Mouse (Mus musculus) kidney, adult 2 months (tissue): ENCODE results near the gene Pyroxd1. TPM values are rescaled to one million over a fixed set of nuclear protein-coding genes. Genes with fewer than 3 reads are reported as not detected.
A peak's percentile ranks its signal among the peaks of the same experiment; 100 is the strongest.

Experiments
- DNase-seq: peaks from one replicate; pipeline ENCODE4 v3.0.0; 2021
- H3K27ac ChIP-seq: fragments of 200-500 bp; 2 replicates; pipeline ENCODE4 v1.5.1; 2012; ENCODE audit warnings: low read depth, low read length, control low read depth, inconsistent platforms; ENCODE audit not compliant: insufficient read depth
- H3K27me3 ChIP-seq: fragments of 200-500 bp; replicated peaks from 2 replicates; pipeline ENCODE4 v1.6.1; 2012; ENCODE audit warnings: mild to moderate bottlenecking, moderate library complexity, low read length, inconsistent platforms; ENCODE audit not compliant: control insufficient read depth, insufficient read depth
- H3K36me3 ChIP-seq: fragments of 200-500 bp; 2 replicates; pipeline ENCODE4 v1.6.1; 2012; ENCODE audit warnings: mild to moderate bottlenecking, moderate library complexity, low read length, inconsistent platforms; ENCODE audit not compliant: control insufficient read depth, insufficient read depth
- H3K4me1 ChIP-seq: fragments of 200-500 bp; 2 replicates; pipeline ENCODE4 v1.6.1; 2011; ENCODE audit warnings: low read length; ENCODE audit not compliant: control insufficient read depth, insufficient read depth
- H3K4me3 ChIP-seq: fragments of 200-500 bp; 2 replicates; pipeline ENCODE4 v1.5.1; 2011; ENCODE audit warnings: mild to moderate bottlenecking, low read depth, low read length, control low read depth; ENCODE audit not compliant: insufficient read depth
- CTCF ChIP-seq: fragments of 200-500 bp; conservative IDR thresholded peaks from 2 replicates; pipeline ENCODE4 v1.5.1; 2011; ENCODE audit warnings: low read depth, mild to moderate bottlenecking, control low read depth, low read length, moderate library complexity, mixed read lengths; ENCODE audit not compliant: insufficient read depth, insufficient read length
- POLR2A ChIP-seq: fragments of 200-500 bp; IDR thresholded peaks from one replicate; pipeline ENCODE4 v1.6.1; 2011; ENCODE audit warnings: low read depth, low read length, control low read depth
- WGBS: fragments of 180-500 bp; shearing (Covaris S2); methylation state at CpG from one replicate; pipeline ENCODE4 v1.1.7; 2018; 5-methylcytosine and 5-hydroxymethylcytosine counted together
- polyA plus RNA-seq: library from polyadenylated mRNA; depleted of rRNA; stranded (reverse); fragments of >200 nt; gene quantifications from 2 replicates; pipeline ENCODE4 v1.2.3, GENCODE M21; 2012; rRNA removed

Gene Pyroxd1
- polyA plus RNA-seq: 5.6 and 6.0 TPM in 2 replicates

GRCm38 (mm10) chr6:142345440-142346038 is at the start of gene Pyroxd1:
Gene Pyroxd1, plus strand, starts transcription at chr6:142345654.
- WGBS: under 1% methylated on average over 48 of the region's 48 CpGs
- Histone ChIP-seq H3K27me3 (no peaks in the 10 kb centered on the region), H3K36me3 (peaks cover 1% of the 10 kb centered on the region; the same call in 1 of the 2 replicates), H3K27ac (peak within 1 kb of the TSS; percentile 95), H3K4me1 (peaks cover 4% of the 10 kb centered on the region; the same call in 1 of the 2 replicates), H3K4me3 (peak within 1 kb of the TSS; percentile 100)
- DNase-seq: peak; percentile 93
- TF ChIP-seq CTCF (no peak), POLR2A (no peak)

- no peaks in the 10 kb centered on the region for H3K4me1 ChIP-seq
- H3K27ac ChIP-seq: no peak within 1 kb of the TSS
- H3K4me3 ChIP-seq: no peak within 1 kb of the TSS
- 60% methylated on average over 4 of the region's 4 CpGs for WGBS
- H3K36me3 ChIP-seq: no peaks in the 10 kb centered on the region
- DNase-seq: no peak
- no peak for TF ChIP-seq POLR2A
- no peak for TF ChIP-seq CTCF
- no peaks in the 10 kb centered on the region for H3K27me3 ChIP-seq
Measured at GRCm38 (mm10) chr6:142298098-142298497, 47.4 kb upstream of the Pyroxd1 start, which contains the start of gene Iapp. Gene Iapp, plus strand, starts transcription at chr6:142298423.

GRCm38 (mm10) chr6:142305076-142305475 is 40.4 kb upstream of the Pyroxd1 start:
- TF ChIP-seq CTCF (no peak), POLR2A (no peak)
- DNase-seq: no peak

GRCm38 (mm10) chr6:142314285-142314684 is 31.2 kb upstream of the Pyroxd1 start:
- WGBS: 70% methylated on average over 5 of the region's 5 CpGs
- Histone ChIP-seq H3K4me1 (no peaks in the 10 kb centered on the region), H3K27ac (no peak overlapping the region), H3K4me3 (no peak overlapping the region), H3K36me3 (no peaks in the 10 kb centered on the region), H3K27me3 (no peaks in the 10 kb centered on the region; the same call in 1 of the 2 replicates)
- TF ChIP-seq POLR2A (no peak), CTCF (no peak)
- DNase-seq: peak; percentile 54

More at GRCm38 (mm10) chr6:142305076-142305475, 40.4 kb upstream of the Pyroxd1 start:
- no peaks in the 10 kb centered on the region for H3K27me3 ChIP-seq
- no peaks in the 10 kb centered on the region for H3K4me1 ChIP-seq
- no peak overlapping the region for H3K4me3 ChIP-seq
- no peaks in the 10 kb centered on the region for H3K36me3 ChIP-seq
- no peak overlapping the region for H3K27ac ChIP-seq

- Histone ChIP-seq H3K27me3 (no peaks in the 10 kb centered on the region; the same call in 1 of the 2 replicates), H3K4me3 (no peak overlapping the region), H3K36me3 (no peaks in the 10 kb centered on the region), H3K4me1 (no peaks in the 10 kb centered on the region), H3K27ac (no peak overlapping the region)
- DNase-seq: no peak
- TF ChIP-seq CTCF (no peak), POLR2A (no peak)
Measured at GRCm38 (mm10) chr6:142317106-142317505, 28.3 kb upstream of the Pyroxd1 start.

- Histone ChIP-seq H3K27me3 (no peaks in the 10 kb centered on the region), H3K36me3 (no peaks in the 10 kb centered on the region), H3K4me1 (no peaks in the 10 kb centered on the region), H3K4me3 (no peak within 1 kb of the TSS), H3K27ac (no peak within 1 kb of the TSS)
- no peak for TF ChIP-seq POLR2A
- no peak for TF ChIP-seq CTCF
- DNase-seq: no peak
- 53% methylated on average over 4 of the region's 4 CpGs for WGBS
Measured at GRCm38 (mm10) chr6:142322881-142323280, 22.6 kb upstream of the Pyroxd1 start, which contains the start of gene Slco1a5. Gene Slco1a5, minus strand, starts transcription at chr6:142322981.

- WGBS: 54% methylated on average over 3 of the region's 3 CpGs
- no peak overlapping the region for H3K27ac ChIP-seq
- H3K4me3 ChIP-seq: no peak overlapping the region
- H3K36me3 ChIP-seq: no peaks in the 10 kb centered on the region
- TF ChIP-seq CTCF: peak; percentile 27; the same call in 1 of the 2 replicates
- no peak for TF ChIP-seq POLR2A
- DNase-seq: no peak
- no peaks in the 10 kb centered on the region for H3K4me1 ChIP-seq
- H3K27me3 ChIP-seq: no peaks in the 10 kb centered on the region
Measured at GRCm38 (mm10) chr6:142326598-142326997, 18.9 kb upstream of the Pyroxd1 start.
